Mouse (Mus musculus): ENCODE measurements around the gene Pdik1l. TPM values are rescaled to one million over a fixed set of nuclear protein-coding genes. Genes with fewer than 3 reads are reported as not detected.

The Pdik1l gene
- total and polyA plus RNA-seq, 2 experiments from 2014 or later: 9.4 to 31.0 TPM

- H3K4me3 ChIP-seq (ENCODE audit: low read depth, low read length): peak overlapping the region; percentile 15; the same call in 1 of the 2 replicates
- DNase-seq (ENCODE audit: low spot score) (peak; percentile 93), ATAC-seq (ENCODE audit: insufficient read depth, low read depth) (peak; percentile 95)
- H3K27ac ChIP-seq (ENCODE audit: low read depth): peak overlapping the region; percentile 94
- TF ChIP-seq CTCF (IDR thresholded peaks at IDR 0.05; ENCODE audit: low read depth) (peak; percentile 14; the same call in 1 of the 2 replicates), EP300 (IDR thresholded peaks at IDR 0.05; ENCODE audit: low read depth) (no peak)
- 13% methylated on average over 9 of the region's 9 CpGs for WGBS
- H3K9me3 ChIP-seq (replicated peaks; ENCODE audit: control insufficient read depth, low read length): no peaks in the 10 kb centered on the region
- peaks cover 23% of the 10 kb centered on the region for H3K4me1 ChIP-seq (ENCODE audit: control insufficient read depth, insufficient read depth)
- no peak overlapping the region for H3K9ac ChIP-seq (replicated peaks; ENCODE audit: low read depth, low read length)
- no peaks in the 10 kb centered on the region for H3K27me3 ChIP-seq (ENCODE audit: control insufficient read depth, insufficient read depth, low read length)
- no peaks in the 10 kb centered on the region for H3K36me3 ChIP-seq (replicated peaks; ENCODE audit: control insufficient read depth, insufficient read depth, low read length)
- H3K4me2 ChIP-seq (ENCODE audit: low read depth, low read length): peak overlapping the region; percentile 42
Measured at GRCm38 (mm10) chr4:134293692-134294163, 6.0 kb upstream of the Pdik1l start.

- H3K4me2 ChIP-seq (ENCODE audit: low read depth, low read length): peak overlapping the region; percentile 42
- peaks cover 28% of the 10 kb centered on the region for H3K4me1 ChIP-seq (ENCODE audit: control insufficient read depth, insufficient read depth)
- H3K9me3 ChIP-seq (replicated peaks; ENCODE audit: control insufficient read depth, low read length): no peaks in the 10 kb centered on the region
- 27% methylated on average over 18 of the region's 18 CpGs for WGBS
- no peak for TF ChIP-seq CTCF (IDR thresholded peaks at IDR 0.05; ENCODE audit: low read depth)
- TF ChIP-seq EP300 (IDR thresholded peaks at IDR 0.05; ENCODE audit: low read depth): no peak
- DNase-seq (ENCODE audit: low spot score) (no peak), ATAC-seq (ENCODE audit: insufficient read depth, low read depth) (no peak)
- H3K27ac ChIP-seq (ENCODE audit: low read depth): peak overlapping the region; percentile 94
- no peak overlapping the region for H3K9ac ChIP-seq (replicated peaks; ENCODE audit: low read depth, low read length)
- no peaks in the 10 kb centered on the region for H3K36me3 ChIP-seq (replicated peaks; ENCODE audit: control insufficient read depth, insufficient read depth, low read length)
- H3K4me3 ChIP-seq (ENCODE audit: low read depth, low read length): peak overlapping the region; percentile 15; the same call in 1 of the 2 replicates
- H3K27me3 ChIP-seq (ENCODE audit: control insufficient read depth, insufficient read depth, low read length): no peaks in the 10 kb centered on the region
Measured at GRCm38 (mm10) chr4:134293061-134293691, 5.5 kb upstream of the Pdik1l start.

- Histone ChIP-seq H3K9me3 (replicated peaks; ENCODE audit: control insufficient read depth, low read length) (no peaks in the 10 kb centered on the region), H3K9ac (replicated peaks; ENCODE audit: low read depth, low read length) (no peak overlapping the region), H3K4me3 (ENCODE audit: low read depth, low read length) (no peak overlapping the region), H3K4me2 (ENCODE audit: low read depth, low read length) (no peak overlapping the region), H3K4me1 (ENCODE audit: control insufficient read depth, insufficient read depth) (peaks cover 31% of the 10 kb centered on the region), H3K27ac (ENCODE audit: low read depth) (no peak overlapping the region), H3K27me3 (ENCODE audit: control insufficient read depth, insufficient read depth, low read length) (no peaks in the 10 kb centered on the region), H3K36me3 (replicated peaks; ENCODE audit: control insufficient read depth, insufficient read depth, low read length) (no peaks in the 10 kb centered on the region)
- DNase-seq (ENCODE audit: low spot score): peak; percentile 66
- 19% methylated on average over 7 of the region's 7 CpGs for WGBS
- no peak for ATAC-seq (ENCODE audit: insufficient read depth, low read depth)
- TF ChIP-seq EP300 (IDR thresholded peaks at IDR 0.05; ENCODE audit: low read depth): no peak
- TF ChIP-seq CTCF (IDR thresholded peaks at IDR 0.05; ENCODE audit: low read depth): peak; percentile 91
Measured at GRCm38 (mm10) chr4:134292067-134292466, 4.4 kb upstream of the Pdik1l start.

GRCm38 (mm10) chr4:134288397-134289256 lies 932 bp upstream of the Pdik1l start:
- 33% methylated on average over 11 of the region's 11 CpGs for WGBS

GRCm38 (mm10) chr4:134287168-134287564 lies 529 bp downstream of the Pdik1l start:
- H3K27me3 ChIP-seq (ENCODE audit: control insufficient read depth, insufficient read depth, low read length): no peaks in the 10 kb centered on the region
- ATAC-seq (ENCODE audit: insufficient read depth, low read depth) (peak; percentile 93), DNase-seq (ENCODE audit: low spot score) (peak; percentile 93)
- H3K4me2 ChIP-seq (ENCODE audit: low read depth, low read length): peak overlapping the region; percentile 95
- peaks cover 27% of the 10 kb centered on the region for H3K4me1 ChIP-seq (ENCODE audit: control insufficient read depth, insufficient read depth)
- peak overlapping the region; percentile 91 for H3K4me3 ChIP-seq (ENCODE audit: low read depth, low read length)
- 0% methylated on average over 51 of the region's 59 CpGs for WGBS
- no peaks in the 10 kb centered on the region for H3K9me3 ChIP-seq (replicated peaks; ENCODE audit: control insufficient read depth, low read length)
- peak overlapping the region; percentile 86 for H3K9ac ChIP-seq (replicated peaks; ENCODE audit: low read depth, low read length)
- peak overlapping the region; percentile 96 for H3K27ac ChIP-seq (ENCODE audit: low read depth)
- TF ChIP-seq EP300 (IDR thresholded peaks at IDR 0.05; ENCODE audit: low read depth): no peak; the same call in 1 of the 2 replicates
- peak; percentile 25; the same call in 1 of the 2 replicates for TF ChIP-seq CTCF (IDR thresholded peaks at IDR 0.05; ENCODE audit: low read depth)
- H3K36me3 ChIP-seq (replicated peaks; ENCODE audit: control insufficient read depth, insufficient read depth, low read length): peaks cover 21% of the 10 kb centered on the region

More at GRCm38 (mm10) chr4:134288397-134289256, 932 bp upstream of the Pdik1l start:
- Histone ChIP-seq H3K4me3 (ENCODE audit: low read depth, low read length) (peak overlapping the region; percentile 91), H3K9me3 (replicated peaks; ENCODE audit: control insufficient read depth, low read length) (no peaks in the 10 kb centered on the region), H3K4me1 (ENCODE audit: control insufficient read depth, insufficient read depth) (peaks cover 37% of the 10 kb centered on the region), H3K4me2 (ENCODE audit: low read depth, low read length) (peak overlapping the region; percentile 83), H3K9ac (replicated peaks; ENCODE audit: low read depth, low read length) (peak overlapping the region; percentile 86; the same call in 1 of the 2 replicates), H3K27ac (ENCODE audit: low read depth) (peak overlapping the region; percentile 96), H3K27me3 (ENCODE audit: control insufficient read depth, insufficient read depth, low read length) (no peaks in the 10 kb centered on the region), H3K36me3 (replicated peaks; ENCODE audit: control insufficient read depth, insufficient read depth, low read length) (peaks cover 7% of the 10 kb centered on the region)
- DNase-seq (ENCODE audit: low spot score): no peak
- no peak for ATAC-seq (ENCODE audit: insufficient read depth, low read depth)
- no peak for TF ChIP-seq CTCF (IDR thresholded peaks at IDR 0.05; ENCODE audit: low read depth)
- no peak for TF ChIP-seq EP300 (IDR thresholded peaks at IDR 0.05; ENCODE audit: low read depth)

All from heart, postnatal 0 days (tissue).